Mouse (Mus musculus) E14TG2a.4 (cell line): ENCODE measurements at regions not wholly inside any gene's neighbourhood (a gene's known extent, or its start where the extent isn't known, plus 50 kb on each side); places are given as distances from the start of the nearest gene placed in this dataset.
"Not testable (repeated sequence)": the region's sequence is repeated elsewhere in the genome, so short reads cannot be mapped to it uniquely, and the experiment has no call there.

Experiments used
- H3K27me3 ChIP-seq: 2 replicates; pipeline ENCODE4 v1.6.1; 2014; ENCODE audit warnings: low read length, control low read depth; ENCODE audit not compliant: insufficient read depth
- H3K36me3 ChIP-seq: 2 replicates; pipeline ENCODE4 v1.6.1; 2014; ENCODE audit warnings: low read length, control low read depth; ENCODE audit not compliant: insufficient read depth
- H3K4me1 ChIP-seq: replicated peaks from 2 replicates; pipeline ENCODE4 v1.6.1; 2014; ENCODE audit warnings: low read depth, low read length, control low read depth
- H3K4me3 ChIP-seq: replicated peaks from 2 replicates; pipeline ENCODE4 v1.5.1; 2014; ENCODE audit warnings: mild to moderate bottlenecking, low read length
- H3K9me3 ChIP-seq: 2 replicates; pipeline ENCODE4 v1.6.1; 2014; ENCODE audit warnings: low read length, control low read depth
- CTCF ChIP-seq: conservative IDR thresholded peaks from 2 replicates; pipeline ENCODE4 v1.5.1; 2014; ENCODE audit warnings: low read length
- NANOG ChIP-seq: IDR thresholded peaks from 2 replicates; pipeline ENCODE4 v1.6.1; 2014; ENCODE audit warnings: borderline replicate concordance, low read length, mixed read lengths
- POU5F1 ChIP-seq: IDR thresholded peaks from 2 replicates; pipeline ENCODE4 v1.6.1; 2014; ENCODE audit warnings: low read length, borderline replicate concordance

- not testable (repeated sequence) for H3K4me1 ChIP-seq, H3K4me3 ChIP-seq, H3K36me3 ChIP-seq, H3K27me3 ChIP-seq, H3K9me3 ChIP-seq
Observed at GRCm38 (mm10) chr11:41090391-41090900, 335.3 kb upstream of the Ccng1 start.

- H3K9me3 ChIP-seq, result no peaks in the 10 kb centered on the region
- no peak for TF ChIP-seq NANOG
- TF ChIP-seq CTCF, result no peak
- no peak for TF ChIP-seq POU5F1
Observed at GRCm38 (mm10) chr11:41063570-41063969, 308.5 kb upstream of the Ccng1 start.

GRCm38 (mm10) chr11:41057796-41058195 lies 302.7 kb upstream of the Ccng1 start:
- Histone ChIP-seq H3K9me3 (no peaks in the 10 kb centered on the region), H3K4me3 (no peak overlapping the region), H3K4me1 (no peaks in the 10 kb centered on the region)

More at GRCm38 (mm10) chr11:41063570-41063969, 308.5 kb upstream of the Ccng1 start:
- no peaks in the 10 kb centered on the region for H3K36me3 ChIP-seq
- no peaks in the 10 kb centered on the region for H3K27me3 ChIP-seq
- H3K4me1 ChIP-seq, result no peaks in the 10 kb centered on the region
- H3K4me3 ChIP-seq, result no peak overlapping the region

GRCm38 (mm10) chr11:41030018-41030417 lies 274.9 kb upstream of the Ccng1 start:
- TF ChIP-seq NANOG, result no peak
- no peak for TF ChIP-seq CTCF
- no peak for TF ChIP-seq POU5F1
- Histone ChIP-seq H3K4me1 (no peaks in the 10 kb centered on the region), H3K4me3 (no peak overlapping the region), H3K27me3 (no peaks in the 10 kb centered on the region), H3K36me3 (no peaks in the 10 kb centered on the region), H3K9me3 (no peaks in the 10 kb centered on the region)

More at GRCm38 (mm10) chr11:41057796-41058195, 302.7 kb upstream of the Ccng1 start:
- TF ChIP-seq NANOG, result no peak
- no peak for TF ChIP-seq CTCF
- Histone ChIP-seq H3K27me3 (no peaks in the 10 kb centered on the region), H3K36me3 (no peaks in the 10 kb centered on the region)

- no peaks in the 10 kb centered on the region for H3K27me3 ChIP-seq
- H3K36me3 ChIP-seq, result no peaks in the 10 kb centered on the region
- TF ChIP-seq CTCF (no peak), NANOG (no peak), POU5F1 (no peak)
- H3K4me3 ChIP-seq, result no peak overlapping the region
- H3K9me3 ChIP-seq, result peaks cover 27% of the 10 kb centered on the region
- H3K4me1 ChIP-seq, result no peaks in the 10 kb centered on the region
Observed at GRCm38 (mm10) chr11:41010096-41010495, 255.0 kb upstream of the Ccng1 start.

- TF ChIP-seq POU5F1, result no peak
- no peak for TF ChIP-seq CTCF
- no peak for TF ChIP-seq NANOG
- Histone ChIP-seq H3K27me3 (no peaks in the 10 kb centered on the region), H3K4me3 (no peak overlapping the region), H3K36me3 (no peaks in the 10 kb centered on the region), H3K9me3 (no peaks in the 10 kb centered on the region), H3K4me1 (no peaks in the 10 kb centered on the region)
Observed at GRCm38 (mm10) chr11:40972806-40973205, 217.7 kb upstream of the Ccng1 start.

- no peaks in the 10 kb centered on the region for H3K4me1 ChIP-seq
- no peaks in the 10 kb centered on the region for H3K9me3 ChIP-seq
- H3K4me3 ChIP-seq, result no peak overlapping the region
- TF ChIP-seq NANOG, result no peak
- peak; percentile 65 for TF ChIP-seq CTCF
- TF ChIP-seq POU5F1, result no peak
- no peaks in the 10 kb centered on the region for H3K36me3 ChIP-seq
- no peaks in the 10 kb centered on the region for H3K27me3 ChIP-seq
Observed at GRCm38 (mm10) chr11:40927168-40927567, 172.1 kb upstream of the Ccng1 start.

GRCm38 (mm10) chr11:40891485-40891884 lies 136.4 kb upstream of the Ccng1 start:
- TF ChIP-seq CTCF, result no peak
- no peak for TF ChIP-seq POU5F1
- no peak for TF ChIP-seq NANOG
- Histone ChIP-seq H3K4me3 (no peak overlapping the region), H3K9me3 (no peaks in the 10 kb centered on the region), H3K27me3 (no peaks in the 10 kb centered on the region), H3K4me1 (no peaks in the 10 kb centered on the region), H3K36me3 (no peaks in the 10 kb centered on the region)

- no peaks in the 10 kb centered on the region for H3K27me3 ChIP-seq
- no peak for TF ChIP-seq POU5F1
- no peak for TF ChIP-seq NANOG
- no peak for TF ChIP-seq CTCF
- H3K36me3 ChIP-seq, result no peaks in the 10 kb centered on the region
- H3K4me1 ChIP-seq, result no peaks in the 10 kb centered on the region
- no peaks in the 10 kb centered on the region for H3K9me3 ChIP-seq
- H3K4me3 ChIP-seq, result no peak overlapping the region
Observed at GRCm38 (mm10) chr11:40884509-40884908, 129.4 kb upstream of the Ccng1 start.
